ENCODE assay signal across 8 mouse cellular contexts in the genomic region with DNA sequence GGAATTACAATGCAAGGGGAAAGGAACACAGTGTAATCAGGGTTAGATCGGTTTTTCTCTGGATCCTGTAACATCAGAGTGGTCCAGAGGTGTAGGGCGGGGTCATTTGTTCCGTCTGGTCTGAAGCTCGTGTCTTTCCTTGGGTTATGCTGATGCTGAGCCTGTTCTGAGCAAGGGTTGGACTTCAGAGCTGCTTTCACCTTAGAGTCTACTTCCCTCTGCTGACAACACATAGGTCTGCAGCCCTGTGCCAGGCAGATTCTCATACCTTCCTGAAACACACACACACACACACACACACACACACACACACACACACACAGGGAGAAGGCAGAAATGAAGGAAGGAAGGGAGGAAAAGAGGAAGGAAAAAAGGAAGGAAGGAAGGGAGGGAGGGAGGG. TPM values are rescaled to one million over a fixed set of nuclear protein-coding genes. Genes with fewer than 3 reads are reported as not detected.
A peak's percentile ranks its signal among the peaks of the same experiment; 100 is the strongest.
DNase-seq lines count a peak whose midpoint lies in the region; ATAC-seq lines count a peak whose summit lies in the region.

No protein-coding gene starts in this region.

- no peaks in the 10 kb centered on the region for H3K36me3 ChIP-seq in forebrain, embryonic 13.5 days (ENCODE audit: poor library complexity, severe bottlenecking)

- no peak overlapping the region for H3K4me2 ChIP-seq in forebrain, embryonic 13.5 days

- no peak overlapping the region for H3K27ac ChIP-seq in forebrain, embryonic 13.5 days

- no peaks in the 10 kb centered on the region for H3K4me1 ChIP-seq in forebrain, embryonic 13.5 days

- no peak overlapping the region for H3K4me3 ChIP-seq in forebrain, embryonic 13.5 days

- no peak overlapping the region for H3K9ac ChIP-seq in forebrain, embryonic 13.5 days

- 80% methylated on average over 4 of the region's 4 CpGs for WGBS in forebrain, embryonic 13.5 days

- intact Hi-C loops in heart, postnatal 10 days (cut with DNase I), result loop anchor here (1.0 to 5.0 kb wide), 2 partner anchors 106 to 120 kb away; no protein-coding TSS in a partner anchor

- peak; percentile 45 to 60 for DNase-seq in heart, postnatal 10 days
- no peak for DNase-seq in heart, adult 9 months (ENCODE audit: low spot score in 2 of 2)
- peak; percentile 58 for DNase-seq in A20 (ENCODE audit: low read depth, low spot score)
- peak; percentile 9 for DNase-seq in lung, postnatal 14 days
- no peak for DNase-seq in urinary bladder, postnatal 25 days (ENCODE audit: low spot score)

- H3K9me3 ChIP-seq in forebrain, embryonic 13.5 days (replicated peaks), result no peaks in the 10 kb centered on the region

- H3K27me3 ChIP-seq in forebrain, embryonic 13.5 days, result no peaks in the 10 kb centered on the region

- peak; percentile 95 for ATAC-seq in activated CD4-positive, CD25-positive, alpha-beta regulatory T cell, adult 4 months
- peak; percentile 78 to 80 for ATAC-seq in hematopoietic stem cell, adult 5-6 weeks (replicated peaks in 1 of 2; ENCODE audit: insufficient read depth in 1 of 2, low FRiP score in 2 of 2, low TSS enrichment in 1 of 2, low read depth in 1 of 2, poor library complexity in 2 of 2, severe bottlenecking in 2 of 2)
- no peak for ATAC-seq in forebrain, embryonic 13.5 days

RNA-seq across cellular contexts. Expression of a gene that starts 43.2 kb away (rescaled TPM):
- total RNA-seq in heart, postnatal 10 days (2021), result 10 to 100 TPM; 42.2 to 43.7 TPM
- 10 to 100 TPM; 12.8 to 14.9 TPM for polyA plus RNA-seq in activated CD4-positive, CD25-positive, alpha-beta regulatory T cell, adult 4 months (2017; shearing (Covaris generic))
- total RNA-seq in hematopoietic stem cell, adult 5-6 weeks (2017), result 26.5 and 28.1 TPM in 2 replicates
- 7.9 and 8.1 TPM in 2 replicates for polyA plus RNA-seq in forebrain, embryonic 13.5 days (2015; fragmentation: Nextera tagmentation; extraction: Ambion mirVana)

Comparison
In these comparisons a context has a peak if more than half of its experiments do, and no peak if none do; other contexts are left out.
1. DNase-seq: peak in heart, postnatal 10 days (2 of 2), A20 (single experiment) and lung, postnatal 14 days (single experiment); none in heart, adult 9 months (0 of 2) and urinary bladder, postnatal 25 days (single experiment).